Mouse (Mus musculus): ENCODE results near the gene Cip2a. TPM values are rescaled to one million over a fixed set of nuclear protein-coding genes. Genes with fewer than 3 reads are reported as not detected.
A peak's percentile ranks its signal among the peaks of the same experiment; 100 is the strongest.

The Cip2a gene
- 2.2 and 6.3 TPM in 2 replicates for total RNA-seq (2017)

DNA sequence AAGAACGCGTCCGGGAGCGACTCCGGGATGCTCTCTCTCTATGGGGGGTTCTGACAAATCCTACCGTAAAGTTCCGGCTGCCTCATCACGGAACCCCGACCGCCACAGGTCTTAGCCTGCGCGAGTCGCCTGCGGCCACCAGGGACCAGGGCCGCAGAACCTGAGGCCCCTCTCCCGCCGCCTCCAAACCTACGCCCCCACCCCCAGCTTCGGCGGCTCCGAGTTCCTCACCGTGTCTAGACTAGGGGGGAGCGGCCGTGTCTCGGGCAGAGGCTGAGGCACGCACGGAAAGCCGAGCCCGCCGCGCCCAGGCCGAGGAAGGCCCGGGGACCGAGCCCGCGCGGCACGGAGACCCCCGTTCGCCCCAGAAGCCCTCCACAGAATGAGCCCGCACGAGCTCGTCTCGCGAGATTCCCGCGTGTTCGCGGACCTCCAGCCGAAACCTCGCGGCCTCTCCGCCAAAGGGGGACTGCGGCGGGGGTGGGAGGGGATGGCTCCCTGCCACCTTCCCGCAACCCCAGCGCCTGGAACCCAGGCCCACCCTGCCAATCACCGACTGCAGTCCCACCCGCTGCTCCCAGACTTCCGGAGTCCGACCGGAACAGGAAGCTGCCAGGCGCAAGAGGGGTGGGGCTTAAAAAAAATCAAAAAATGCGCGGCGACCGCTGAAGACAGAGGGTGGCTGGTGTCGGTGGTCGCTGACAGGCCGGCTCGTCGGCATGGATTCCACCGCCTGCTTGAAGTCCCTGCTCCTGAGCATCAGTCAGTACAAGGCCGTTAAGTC, at the start of gene Cip2a, which contains the start of gene Dzip3:
Gene Cip2a (plus strand): TSS at position 627 of the 784 bp plus-strand sequence.
Gene Dzip3 (minus strand): TSS at position 607 of the 784 bp plus-strand sequence.
- ATAC-seq (ENCODE audit: extremely low read depth, insufficient number of reproducible peaks, low FRiP score, poor library complexity, severe bottlenecking), result peak; percentile 92

DNA sequence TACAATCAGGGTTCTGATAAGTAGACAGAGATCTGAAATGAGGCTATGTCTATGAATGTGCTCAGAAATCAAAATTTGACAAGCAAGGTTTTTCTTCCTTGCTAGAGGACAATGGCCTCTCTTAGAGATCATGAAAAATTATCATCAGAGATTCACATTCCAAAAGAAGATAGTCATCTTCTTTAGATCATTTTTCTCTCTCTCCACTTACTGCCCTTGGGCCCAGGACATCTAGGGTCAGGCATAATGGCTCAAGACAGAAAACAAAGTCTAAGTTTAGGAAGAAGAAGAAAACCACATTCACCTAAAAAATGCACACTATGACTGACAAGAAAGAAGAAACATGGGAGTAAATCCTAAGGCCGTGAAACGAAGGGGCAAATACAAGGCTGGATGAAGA, 21.0 kb upstream of the Cip2a start:
- ATAC-seq (ENCODE audit: extremely low read depth, insufficient number of reproducible peaks, low FRiP score, poor library complexity, severe bottlenecking), result no peak

DNA sequence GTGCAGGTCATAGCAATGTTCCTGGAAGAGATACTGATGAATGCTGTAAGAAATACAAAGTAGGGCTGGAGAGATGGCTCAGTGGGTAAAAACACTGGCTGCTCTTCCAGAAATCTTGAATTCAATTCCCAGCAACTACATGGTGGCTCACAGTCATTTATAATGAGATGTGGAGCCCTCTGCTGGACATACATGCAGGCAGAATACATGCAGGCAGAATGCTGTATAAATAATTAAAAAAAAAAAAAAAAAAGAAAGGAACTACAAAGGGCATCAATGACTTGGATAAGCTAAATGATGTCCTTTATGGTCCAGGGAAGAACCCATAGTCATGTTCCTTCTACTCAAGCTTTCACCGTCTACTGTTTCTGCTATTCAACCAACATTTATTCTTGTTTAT, 20.4 kb upstream of the Cip2a start:
- ATAC-seq (ENCODE audit: extremely low read depth, insufficient number of reproducible peaks, low FRiP score, poor library complexity, severe bottlenecking), result no peak

DNA sequence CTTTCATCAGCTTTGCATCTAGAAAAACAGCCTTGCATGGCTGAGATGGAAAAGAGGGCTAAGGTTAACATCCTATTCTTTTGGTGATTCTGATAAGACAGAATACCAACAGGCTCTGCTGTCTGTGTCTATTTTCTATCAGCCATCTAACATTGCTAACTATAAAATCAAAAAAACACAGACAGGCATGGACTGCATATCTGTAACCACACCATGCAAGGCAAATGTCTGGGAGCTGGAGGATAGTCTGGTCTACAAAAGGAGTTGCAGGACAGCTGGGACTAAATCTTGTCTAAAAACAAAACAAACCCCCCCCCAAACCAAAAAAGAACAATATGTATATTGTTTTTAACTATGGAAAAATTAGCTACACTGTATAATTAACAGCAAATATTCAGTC, 14.0 kb upstream of the Cip2a start:
- no peak for ATAC-seq (ENCODE audit: extremely low read depth, insufficient number of reproducible peaks, low FRiP score, poor library complexity, severe bottlenecking)

DNA sequence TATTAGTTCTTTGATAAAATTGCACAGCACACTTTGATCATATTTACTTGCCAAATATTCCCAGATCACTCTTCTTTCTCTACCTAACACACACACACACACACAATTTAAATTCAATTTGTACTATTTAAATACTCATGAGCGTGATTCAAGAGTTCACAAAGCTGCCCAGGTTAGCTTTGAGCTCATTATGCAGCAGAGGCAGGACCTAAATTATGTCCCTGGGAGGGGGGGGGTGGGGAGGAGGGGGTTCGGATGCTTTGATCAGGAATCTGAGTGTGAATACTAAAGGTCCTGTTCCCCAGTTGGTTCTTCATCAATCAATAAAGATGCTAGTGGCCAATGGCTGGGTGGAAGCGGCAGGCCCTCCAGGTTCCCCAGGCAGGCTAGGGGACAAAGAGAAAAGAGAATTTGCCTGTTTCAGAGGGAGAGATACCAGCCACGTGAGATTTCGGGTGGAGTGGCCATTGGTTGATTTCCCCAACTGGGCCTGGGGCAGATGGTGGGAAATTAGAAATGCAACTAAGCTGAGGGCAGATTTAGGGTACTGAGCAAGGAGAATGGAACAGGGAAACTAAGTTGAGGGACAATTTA, 8.9 kb upstream of the Cip2a start:
- no peak for ATAC-seq (ENCODE audit: extremely low read depth, insufficient number of reproducible peaks, low FRiP score, poor library complexity, severe bottlenecking)

DNA sequence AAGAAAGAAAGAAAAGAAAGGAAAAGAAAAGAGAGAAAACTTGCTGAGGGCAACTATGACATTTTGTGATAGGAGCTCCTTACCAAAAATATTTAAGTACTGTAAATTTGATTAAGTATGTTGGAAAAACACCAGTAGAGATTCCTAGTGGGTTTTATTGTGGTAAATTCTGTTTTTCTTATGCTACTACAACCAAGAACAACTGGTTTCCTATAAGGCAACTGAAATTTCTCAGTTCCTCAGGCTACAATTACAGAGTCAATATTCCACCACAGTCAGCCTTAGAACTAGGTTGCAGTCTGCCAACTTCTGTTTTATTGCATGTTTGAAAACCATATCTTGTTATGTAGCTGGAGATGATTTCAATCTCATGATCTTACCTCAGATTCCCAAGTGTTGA, 4.3 kb upstream of the Cip2a start:
- ATAC-seq (ENCODE audit: extremely low read depth, insufficient number of reproducible peaks, low FRiP score, poor library complexity, severe bottlenecking), result no peak

DNA sequence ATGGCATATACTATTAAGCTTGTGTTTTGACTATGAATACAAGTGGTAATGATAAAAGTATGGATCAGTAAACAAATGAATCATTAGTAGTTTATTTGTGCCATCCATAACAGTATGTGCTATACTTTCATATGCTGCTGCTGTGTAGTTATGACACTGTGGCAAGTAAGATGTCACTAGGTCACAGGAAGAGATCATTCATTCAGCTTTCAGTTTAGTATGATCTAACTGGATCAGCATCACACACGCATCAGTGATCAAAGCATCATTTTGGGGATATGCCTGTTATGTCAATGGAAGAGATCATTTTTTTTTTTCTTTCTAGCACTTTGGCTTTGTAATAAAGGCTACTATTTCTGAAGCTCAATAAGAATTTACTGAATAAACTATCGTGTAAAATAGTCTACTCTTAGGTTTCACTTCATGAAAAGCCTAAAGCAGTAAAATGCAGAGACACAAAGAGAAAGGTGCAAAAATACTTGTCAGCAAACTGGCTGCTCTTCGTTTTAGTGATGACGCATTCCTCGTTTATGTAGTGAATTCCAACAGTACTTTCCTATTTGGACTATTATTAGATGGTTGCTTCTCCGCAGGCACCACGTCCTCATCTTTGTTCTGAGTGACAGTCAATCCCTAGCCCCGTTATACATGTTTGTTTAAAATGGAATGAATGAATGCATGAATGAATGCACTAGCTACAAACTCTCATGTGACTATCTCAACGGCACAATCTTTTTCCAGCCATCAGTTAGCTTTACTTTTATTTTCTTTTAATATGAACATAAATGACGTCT, 1.4 kb upstream of the Cip2a start:
- ATAC-seq (ENCODE audit: extremely low read depth, insufficient number of reproducible peaks, low FRiP score, poor library complexity, severe bottlenecking), result 0 out of 2 replicates have a peak, but pooled peaks have one; percentile 16

DNA sequence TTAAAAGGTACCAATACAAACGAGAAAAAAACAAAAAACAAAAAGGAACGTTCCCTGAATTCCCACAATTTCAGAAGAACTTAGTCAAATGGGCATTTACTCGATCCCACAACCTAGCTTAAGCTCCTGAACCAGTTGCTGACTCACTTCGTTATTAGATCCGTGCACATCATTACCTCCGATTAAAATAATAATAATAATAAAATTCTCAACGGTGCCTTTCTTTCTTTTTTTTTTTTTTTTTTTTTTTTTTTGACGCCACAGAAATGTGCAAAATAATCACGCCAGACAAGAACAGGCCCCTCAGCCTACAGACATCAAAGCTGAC, 790 bp upstream of the Cip2a start:
- no peak for ATAC-seq (ENCODE audit: extremely low read depth, insufficient number of reproducible peaks, low FRiP score, poor library complexity, severe bottlenecking)

DNA sequence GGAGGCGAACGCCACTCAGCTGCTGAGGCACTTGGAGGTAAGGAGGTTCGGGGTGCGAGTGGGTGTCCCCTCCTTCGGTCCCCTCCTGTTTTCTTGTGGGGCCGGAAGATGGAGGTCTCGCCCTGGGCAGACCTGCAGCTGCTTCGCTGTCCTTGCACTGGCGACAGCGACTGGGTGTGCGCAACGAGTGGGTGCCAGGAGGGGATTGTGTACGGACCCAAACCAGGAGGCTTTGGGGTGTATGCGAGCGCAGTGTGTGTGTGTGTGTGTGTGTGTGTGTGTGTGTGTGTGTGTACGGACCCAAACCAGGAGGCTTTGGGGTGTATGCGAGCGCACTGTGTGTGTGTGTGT, 333 bp downstream of the Cip2a start:
- ATAC-seq (ENCODE audit: extremely low read depth, insufficient number of reproducible peaks, low FRiP score, poor library complexity, severe bottlenecking), result no peak

DNA sequence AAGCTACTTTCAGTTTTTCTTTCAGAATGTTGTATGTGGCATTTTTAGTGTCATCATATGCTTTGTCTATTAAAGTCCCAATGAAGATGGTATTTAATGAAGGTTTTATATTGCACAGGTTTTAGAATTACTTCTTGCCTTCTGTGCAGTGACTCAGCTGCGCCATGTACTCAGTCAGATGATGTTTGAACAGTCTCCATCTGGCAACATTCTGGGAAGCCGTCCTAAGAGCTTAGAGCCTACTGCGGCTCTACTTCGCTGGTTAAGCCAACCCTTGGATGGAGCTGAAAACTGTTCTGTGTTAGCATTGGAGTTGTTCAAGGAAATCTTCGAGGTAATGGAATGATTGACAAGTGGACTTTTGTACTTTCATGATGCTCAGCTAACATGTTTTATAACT, 10.2 kb downstream of the Cip2a start:
- no peak for ATAC-seq (ENCODE audit: extremely low read depth, insufficient number of reproducible peaks, low FRiP score, poor library complexity, severe bottlenecking)

DNA sequence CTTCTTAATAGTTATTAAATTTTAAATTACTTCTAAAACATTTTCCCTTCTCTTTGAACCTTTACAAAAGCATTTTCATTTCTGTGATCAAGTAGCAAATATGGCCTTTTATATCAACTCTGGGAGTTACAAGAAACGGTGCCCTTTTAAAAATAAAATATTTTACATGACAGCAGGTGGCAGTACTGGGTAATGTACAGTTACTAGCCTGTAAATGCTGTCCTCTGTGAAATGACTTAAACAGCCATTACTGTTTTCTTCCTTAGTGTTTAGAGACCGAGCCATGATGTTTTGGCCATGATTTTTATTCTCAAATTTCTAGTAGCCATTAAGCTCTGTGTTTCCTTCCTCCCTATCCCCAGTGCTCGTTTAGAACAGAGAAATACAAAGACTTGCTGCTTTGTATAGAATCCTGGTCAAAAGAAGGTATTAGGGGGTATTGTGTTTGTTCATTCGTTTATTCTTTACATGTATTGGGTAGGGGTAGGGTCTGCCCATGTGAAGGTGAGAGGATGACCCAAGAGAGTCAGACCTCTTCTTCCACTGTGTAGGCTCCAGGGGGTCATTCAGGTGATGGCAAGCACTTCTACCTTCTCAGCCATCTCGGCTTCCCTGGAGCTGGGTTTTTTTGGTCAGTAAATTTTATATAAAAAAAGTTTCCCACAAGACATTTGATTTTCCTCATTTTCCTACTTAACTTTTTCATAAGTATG, 22.8 kb downstream of the Cip2a start:
- no peak for ATAC-seq (ENCODE audit: extremely low read depth, insufficient number of reproducible peaks, low FRiP score, poor library complexity, severe bottlenecking)

DNA sequence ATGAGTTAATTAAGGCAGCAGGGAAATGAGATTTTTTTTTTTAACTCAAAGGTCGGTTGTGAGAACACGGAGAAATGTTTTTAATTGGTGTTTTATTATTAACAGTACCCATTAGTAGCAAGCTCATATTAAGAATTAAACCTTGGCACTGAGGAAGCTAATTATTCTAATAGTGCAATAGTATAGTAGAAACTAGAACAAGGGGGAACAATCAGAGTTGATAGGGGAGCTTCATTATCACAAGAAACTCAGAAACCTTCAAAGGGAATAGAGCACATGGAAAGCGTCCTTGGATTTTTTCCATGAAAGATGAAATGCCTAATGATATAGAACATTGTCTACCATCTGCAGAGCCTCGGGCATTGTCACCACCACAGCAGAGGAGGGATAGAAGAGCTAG, 41.9 kb downstream of the Cip2a start:
- ATAC-seq (ENCODE audit: extremely low read depth, insufficient number of reproducible peaks, low FRiP score, poor library complexity, severe bottlenecking), result no peak

DNA sequence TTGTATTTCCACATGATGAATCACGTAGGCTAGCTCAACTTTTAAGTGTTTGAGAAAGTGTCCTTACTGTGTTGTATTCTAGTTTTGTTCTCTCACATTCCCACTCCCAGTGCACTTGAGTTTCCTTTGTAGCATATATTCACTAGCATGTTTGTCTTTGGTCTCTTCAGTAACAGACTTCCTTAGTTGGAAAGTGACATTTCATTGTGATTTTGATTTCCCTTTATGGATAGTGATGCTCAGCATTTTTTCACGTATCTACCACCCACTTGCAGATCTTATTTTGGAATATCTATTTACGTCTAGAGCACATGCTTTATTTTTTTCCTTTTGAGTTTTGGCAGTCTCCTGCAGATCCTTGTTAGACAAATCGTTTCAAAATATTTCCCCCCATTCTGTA, 43.8 kb downstream of the Cip2a start:
- ATAC-seq (ENCODE audit: extremely low read depth, insufficient number of reproducible peaks, low FRiP score, poor library complexity, severe bottlenecking), result no peak

DNA sequence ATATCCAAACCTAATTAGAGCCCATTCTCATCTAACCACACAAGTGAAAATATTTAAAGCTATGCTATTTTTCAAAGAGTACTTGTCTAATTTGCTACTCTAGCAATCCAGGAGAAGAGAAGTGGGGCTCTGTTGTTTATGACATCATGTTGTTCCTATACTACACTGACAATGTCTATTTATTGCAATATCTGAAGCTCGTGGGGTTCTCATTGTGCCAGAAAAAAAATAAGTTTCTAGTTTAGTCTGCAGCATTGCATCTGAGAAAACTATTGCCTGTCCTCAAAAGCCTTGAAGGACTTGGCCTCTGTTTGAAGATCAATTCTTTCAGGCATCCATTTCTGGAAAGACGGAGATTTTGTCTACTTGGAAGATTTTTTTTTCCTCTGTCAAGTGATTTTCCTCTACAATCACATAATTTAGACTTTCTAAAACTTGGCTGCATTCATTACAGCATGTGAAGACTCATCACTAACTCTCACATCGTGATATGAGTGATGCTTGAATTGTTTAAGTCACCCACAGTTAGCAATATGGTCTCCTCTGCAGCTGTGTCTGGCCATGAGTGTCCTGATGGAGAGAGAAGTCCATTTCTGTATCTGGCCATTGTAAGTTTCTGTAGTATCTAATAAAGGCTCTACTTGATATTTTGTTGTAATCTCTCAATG, 46.7 kb downstream of the Cip2a start:
- ATAC-seq (ENCODE audit: extremely low read depth, insufficient number of reproducible peaks, low FRiP score, poor library complexity, severe bottlenecking), result no peak

DNA sequence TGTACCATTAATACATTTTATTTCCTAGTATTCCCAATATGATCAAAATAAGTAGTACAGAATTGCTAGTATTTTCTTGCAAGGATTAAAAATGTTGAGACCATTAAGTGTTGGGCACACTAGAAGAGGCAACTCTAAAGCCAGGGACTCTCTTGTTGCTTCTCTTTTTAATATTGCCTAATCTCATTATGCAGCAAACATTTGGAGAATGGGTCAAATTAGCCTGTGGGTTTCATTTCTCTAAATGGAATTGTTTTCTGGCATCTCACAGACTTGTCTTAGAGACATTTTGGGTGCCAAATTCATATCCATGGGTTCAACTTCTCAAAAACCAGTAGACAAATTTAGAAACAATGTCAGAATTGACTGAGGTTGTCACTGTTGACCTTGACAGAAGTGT, 55.2 kb downstream of the Cip2a start:
- ATAC-seq (ENCODE audit: extremely low read depth, insufficient number of reproducible peaks, low FRiP score, poor library complexity, severe bottlenecking), result no peak

DNA sequence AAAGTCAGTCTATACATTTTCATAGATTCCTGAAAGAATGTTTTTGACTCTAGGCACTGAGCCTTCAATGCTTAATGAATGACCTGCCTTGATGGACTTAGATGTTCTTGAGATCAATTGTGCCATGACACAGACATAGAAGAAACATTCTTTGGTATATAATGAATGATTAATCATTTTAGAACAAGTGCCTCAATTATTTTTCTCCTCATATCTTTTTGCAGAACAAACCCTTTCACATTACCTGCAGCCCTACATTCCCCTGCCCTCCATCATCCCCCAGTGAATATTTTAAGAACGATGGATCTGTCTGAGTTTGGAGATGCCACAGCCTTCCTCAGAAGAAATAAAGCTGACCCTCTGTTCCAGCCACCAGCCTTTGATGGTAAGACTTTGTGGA, 63.2 kb downstream of the Cip2a start, which contains the start of gene Myh15:
Gene Myh15 (plus strand): TSS at position 301 of the 400 bp plus-strand sequence.
- ATAC-seq (ENCODE audit: extremely low read depth, insufficient number of reproducible peaks, low FRiP score, poor library complexity, severe bottlenecking), result no peak

Data from neutrophil, adult 5-6 weeks (primary cell).